ENCODE assay signal across 8 mouse cellular contexts in genomic region chr6:91741046-91741445, GRCm38 (mm10). TPM values are rescaled to one million over a fixed set of nuclear protein-coding genes. Genes with fewer than 3 reads are reported as not detected.
DNase-seq lines count a peak whose midpoint lies in the region; ATAC-seq and TF ChIP-seq lines count a peak whose summit lies in the region.

No protein-coding gene starts in this region.

- no peak overlapping the region for H3K4me3 ChIP-seq in forebrain, embryonic 11.5 days (ENCODE audit: low read depth, low read length)
- H3K4me3 ChIP-seq in hindbrain, embryonic 16.5 days (ENCODE audit: low read length) = no peak overlapping the region
- H3K4me3 ChIP-seq in myocyte = no peak overlapping the region

- H3K9ac ChIP-seq in forebrain, embryonic 11.5 days (ENCODE audit: low read length) = no peak overlapping the region
- H3K9ac ChIP-seq in hindbrain, embryonic 16.5 days (ENCODE audit: low read depth, low read length) = no peak overlapping the region

- H3K79me2 ChIP-seq in myocyte (ENCODE audit: control insufficient read depth, insufficient read depth) = no peaks in the 10 kb centered on the region

- H3K4me1 ChIP-seq in forebrain, embryonic 11.5 days (replicated peaks; ENCODE audit: control insufficient read depth, insufficient read depth, low read length) = no peaks in the 10 kb centered on the region
- no peaks in the 10 kb centered on the region for H3K4me1 ChIP-seq in hindbrain, embryonic 16.5 days (ENCODE audit: control insufficient read depth, insufficient read depth, low read depth, low read length)

- no peak for TF ChIP-seq POLR2A in myocyte (IDR thresholded peaks at IDR 0.05; ENCODE audit: insufficient read length, low read depth)

- H3K36me3 ChIP-seq in forebrain, embryonic 11.5 days (ENCODE audit: control insufficient read depth, insufficient read depth, low read length) = no peaks in the 10 kb centered on the region; the same call in 1 of the 2 replicates
- H3K36me3 ChIP-seq in hindbrain, embryonic 16.5 days (ENCODE audit: control insufficient read depth, insufficient read depth, low read length) = peaks cover 32% of the 10 kb centered on the region
- peaks cover 41% of the 10 kb centered on the region for H3K36me3 ChIP-seq in myocyte (ENCODE audit: control insufficient read depth, insufficient read depth)

- ATAC-seq in forebrain, embryonic 11.5 days (replicated peaks; ENCODE audit: low FRiP score) = peak; percentile 43; the same call in 1 of the 2 replicates
- peak; percentile 48; the same call in 1 of the 2 replicates for ATAC-seq in hindbrain, embryonic 16.5 days

- DNase-seq in right cerebral cortex, adult 2 months (ENCODE audit: low spot score in 2 of 2) = peak; percentile 62 to 67
- DNase-seq in right cerebral cortex, adult 18-20 months = no peak
- peak; percentile 9 for DNase-seq in c-Kit-negative CD71-positive TER-119-positive erythroid progenitor cells, embryonic 14.5 days (ENCODE audit: low read depth, low spot score)
- peak; percentile 85 for DNase-seq in forebrain, embryonic 11.5 days (ENCODE audit: low spot score)
- peak; percentile 48 for DNase-seq in liver
- DNase-seq in testis, postnatal 10 days (ENCODE audit: low spot score) = peak; percentile 84

- H3K27me3 ChIP-seq in forebrain, embryonic 11.5 days (ENCODE audit: control insufficient read depth, insufficient read depth, low read length) = no peaks in the 10 kb centered on the region
- H3K27me3 ChIP-seq in hindbrain, embryonic 16.5 days (replicated peaks; ENCODE audit: control insufficient read depth, insufficient read depth, low read length) = no peaks in the 10 kb centered on the region
- no peaks in the 10 kb centered on the region for H3K27me3 ChIP-seq in myocyte (ENCODE audit: control insufficient read depth, insufficient read depth, insufficient read length)

- no peak overlapping the region for H3K27ac ChIP-seq in forebrain, embryonic 11.5 days (ENCODE audit: low read depth, low read length)
- H3K27ac ChIP-seq in hindbrain, embryonic 16.5 days (ENCODE audit: low read depth, low read length) = no peak overlapping the region

- 74% methylated on average over 11 of the region's 11 CpGs for WGBS in forebrain, embryonic 11.5 days
- WGBS in hindbrain, embryonic 16.5 days = 65% methylated on average over 11 of the region's 11 CpGs

- no peak overlapping the region for H3ac ChIP-seq in myocyte (ENCODE audit: control insufficient read depth, insufficient read length)

- no peak overlapping the region for H3K4me2 ChIP-seq in forebrain, embryonic 11.5 days (ENCODE audit: low read depth, low read length, severe bottlenecking)
- H3K4me2 ChIP-seq in hindbrain, embryonic 16.5 days (ENCODE audit: low read length) = no peak overlapping the region
- no peak overlapping the region for H3K4me2 ChIP-seq in myocyte (ENCODE audit: low read depth)

- H3K9me3 ChIP-seq in forebrain, embryonic 11.5 days (ENCODE audit: control insufficient read depth, low read length) = no peaks in the 10 kb centered on the region
- H3K9me3 ChIP-seq in hindbrain, embryonic 16.5 days (ENCODE audit: control insufficient read depth, low read length) = no peaks in the 10 kb centered on the region

TF ChIP-seq in myocyte, 11 proteins besides CTCF, POLR2A, EP300 and RAD21:
- TF ChIP-seq POLR2AphosphoS2 (IDR thresholded peaks at IDR 0.05; ENCODE audit: insufficient read length, low read depth) (peak; percentile 58), MYOG (IDR thresholded peaks at IDR 0.05; ENCODE audit: control insufficient read depth in 1 of 3, insufficient read depth in 1 of 3, insufficient read length in 2 of 3, low read depth in 2 of 3) (no peak)

RNA-seq across cellular contexts. Expression of gene Slc6a6, which starts 57.2 kb away (rescaled TPM):
- polyA plus RNA-seq in forebrain, embryonic 11.5 days (2014; fragmentation: Nextera tagmentation; extraction: Ambion mirVana) = 44.2 and 49.3 TPM in 2 replicates
- polyA plus RNA-seq in hindbrain, embryonic 16.5 days (2015; fragmentation: Nextera tagmentation; extraction: Ambion mirVana) = 108 TPM in 2 replicates
- 98.2 TPM for polyA plus RNA-seq in myocyte (2012; fragmentation: generic; extraction: Trizol)
